Mouse (Mus musculus) hematopoietic multipotent progenitor cell, adult 10-12 weeks (in vitro differentiated cells): ENCODE data around the gene Hectd2. TPM values are rescaled to one million over a fixed set of nuclear protein-coding genes. Genes with fewer than 3 reads are reported as not detected.

ENCODE experiments used
- polyA plus RNA-seq: library from polyadenylated mRNA; stranded (reverse); fragments of >175 nt; gene quantifications from 2 replicates; pipeline ENCODE4 v1.2.3, GENCODE M21; 2012; ENCODE audit warnings: low replicate concordance

Gene Hectd2
- polyA plus RNA-seq, result 0.26 and 3.0 TPM in 2 replicates

DNA sequence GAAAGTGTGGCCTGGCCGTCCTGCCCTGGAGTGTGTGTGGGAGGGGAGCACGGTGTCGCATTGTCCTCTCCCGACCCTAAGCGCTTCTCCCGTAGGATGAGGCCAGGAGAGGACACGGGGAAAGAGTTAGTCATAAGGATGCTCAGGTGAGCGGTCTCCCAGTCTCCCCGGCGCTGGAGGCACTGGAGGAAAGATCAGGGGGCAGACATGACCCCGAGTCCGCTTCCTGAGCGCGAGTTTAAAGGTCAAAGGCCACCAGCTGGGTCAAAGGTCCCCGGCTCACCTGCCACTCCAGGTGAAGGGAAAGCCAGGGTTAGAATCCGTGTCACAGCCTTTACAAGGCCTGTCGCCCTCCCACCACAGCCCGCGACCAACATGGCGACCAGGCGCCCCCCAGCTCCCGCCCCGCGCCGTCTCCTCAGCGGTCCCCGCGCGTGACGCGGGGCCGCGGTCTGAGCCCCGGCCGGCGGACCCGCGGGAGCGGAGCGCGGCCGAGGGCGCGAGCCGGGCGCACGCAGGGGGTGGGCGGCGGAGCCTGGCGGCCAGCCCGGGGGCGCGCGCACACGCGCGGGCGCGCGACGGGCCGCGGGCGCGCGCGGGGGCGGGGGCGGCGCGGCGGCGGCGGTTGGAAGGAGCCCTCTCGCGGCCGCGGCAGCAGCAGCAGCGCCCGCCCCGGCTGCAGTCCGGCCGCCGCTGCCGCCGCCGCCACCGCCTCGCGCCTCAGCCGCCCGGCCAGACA lies at the start of gene Hectd2:
Gene Hectd2, plus strand, starts transcription at position 594 of the 739 bp plus-strand sequence.

Other genes with a start within 250 kb of the Hectd2 start
- 3.1 and 3.5 TPM in 2 replicates for gene Pcgf5, start 206.3 kb upstream of the Hectd2 start, polyA plus RNA-seq
- 0.07 TPM in 1 of 2 replicates, not detected in the other for gene Ppp1r3c, start 182.0 kb downstream of the Hectd2 start, polyA plus RNA-seq